Mouse (Mus musculus) thymus, adult 18-20 months (tissue): ENCODE results near the gene S100a10.
"Not testable (repeated sequence)": the region's sequence is repeated elsewhere in the genome, so short reads cannot be mapped to it uniquely, and the experiment has no call there.

ENCODE experiments used
- DNase-seq, 2 experiments: peaks; one replicate each; pipeline ENCODE4 v3.0.0; 2022; ENCODE audit warnings: mixed read lengths in 2 of 2

S100a10 gene

GRCm38 (mm10) chr3:93580946-93581345 is 26.1 kb downstream of the S100a10 start:
- DNase-seq, result no peak

- no peak for DNase-seq
These were observed 26.8 kb downstream of the S100a10 start for GRCm38 (mm10) chr3:93581687-93582086.

DNA sequence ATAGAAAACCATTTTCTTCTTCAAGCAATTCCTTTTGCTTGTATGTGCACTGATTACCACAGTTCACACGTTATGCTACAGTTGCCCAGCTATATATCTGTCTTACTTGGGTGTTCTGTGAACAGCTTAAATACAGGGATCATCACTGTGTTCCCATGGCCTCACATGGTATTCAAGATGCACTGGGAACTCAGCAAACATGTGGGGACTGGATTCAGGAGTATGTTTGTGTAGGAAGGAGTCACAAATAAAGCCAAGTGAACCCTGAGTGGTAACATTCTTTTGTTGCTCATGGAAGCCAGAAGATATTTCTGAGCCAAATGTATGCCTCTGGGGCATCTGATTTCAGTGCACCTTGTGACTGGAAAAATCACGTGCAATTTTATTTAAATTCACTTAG is 28.2 kb downstream of the S100a10 start:
- no peak for DNase-seq

- DNase-seq, result no peak
These were observed 34.7 kb downstream of the S100a10 start for GRCm38 (mm10) chr3:93589629-93590028.

GRCm38 (mm10) chr3:93590256-93590655 is 35.4 kb downstream of the S100a10 start:
- DNase-seq, result no peak

DNA sequence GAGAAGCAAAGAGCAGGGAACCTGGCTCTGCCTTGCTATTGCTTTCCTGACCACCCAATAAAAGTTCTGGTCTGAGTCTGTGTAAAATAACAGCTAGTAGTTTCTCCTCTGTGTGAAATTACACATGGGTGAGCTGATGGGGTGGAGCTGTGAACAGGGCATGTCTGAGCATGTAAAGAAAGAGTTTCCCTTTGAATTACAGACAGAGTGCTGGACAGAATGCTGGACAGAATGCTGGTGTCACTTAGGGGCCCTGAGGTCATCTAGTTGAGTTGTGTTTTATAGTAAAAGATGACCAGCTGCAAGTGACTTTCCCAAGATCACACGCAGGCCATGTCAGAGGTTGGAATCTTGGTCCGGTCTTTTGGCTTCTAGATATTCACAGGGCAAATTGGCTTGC is 37.2 kb downstream of the S100a10 start:
- DNase-seq, result no peak

DNA sequence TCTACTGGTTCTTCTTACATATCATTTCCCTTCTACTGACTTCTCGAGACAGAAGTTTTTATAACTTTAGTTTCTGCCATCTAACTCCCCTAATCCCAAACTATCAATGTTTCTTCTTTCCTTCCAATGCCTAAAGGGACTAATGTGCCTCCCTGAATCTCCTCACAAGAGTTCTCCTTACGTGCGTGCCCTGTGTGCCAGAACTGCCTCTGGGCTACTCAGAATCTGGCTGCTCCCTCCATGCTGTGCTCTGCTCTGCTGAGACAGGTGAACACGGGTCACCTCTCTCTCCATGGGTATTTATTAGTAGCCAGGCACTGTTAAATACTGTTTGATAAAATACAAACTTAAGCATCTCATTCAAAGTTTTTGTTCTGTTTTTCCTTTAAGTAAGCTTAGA is 38.1 kb downstream of the S100a10 start:
- no peak for DNase-seq

DNA sequence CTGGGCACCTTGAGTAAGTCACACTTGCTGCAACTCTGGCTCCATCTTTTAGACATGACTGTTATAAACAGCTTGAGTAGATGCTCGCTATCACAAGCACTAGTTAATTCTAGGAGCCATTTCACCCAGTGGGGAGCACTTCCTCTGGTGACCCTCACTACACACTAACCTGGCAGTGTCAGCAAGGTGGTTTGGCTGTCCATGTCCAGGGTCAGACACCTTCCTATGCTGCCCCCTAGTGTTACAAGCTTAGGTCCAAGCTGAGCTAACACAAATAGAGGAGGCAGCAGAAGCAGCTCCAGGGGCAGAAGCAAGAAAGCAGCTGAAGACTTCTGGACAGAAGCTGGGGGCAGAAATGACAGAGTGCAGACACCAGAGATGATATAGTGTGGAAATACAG is 38.6 kb downstream of the S100a10 start:
- peak in 1 of 2 experiments; percentile 27 for DNase-seq

DNA sequence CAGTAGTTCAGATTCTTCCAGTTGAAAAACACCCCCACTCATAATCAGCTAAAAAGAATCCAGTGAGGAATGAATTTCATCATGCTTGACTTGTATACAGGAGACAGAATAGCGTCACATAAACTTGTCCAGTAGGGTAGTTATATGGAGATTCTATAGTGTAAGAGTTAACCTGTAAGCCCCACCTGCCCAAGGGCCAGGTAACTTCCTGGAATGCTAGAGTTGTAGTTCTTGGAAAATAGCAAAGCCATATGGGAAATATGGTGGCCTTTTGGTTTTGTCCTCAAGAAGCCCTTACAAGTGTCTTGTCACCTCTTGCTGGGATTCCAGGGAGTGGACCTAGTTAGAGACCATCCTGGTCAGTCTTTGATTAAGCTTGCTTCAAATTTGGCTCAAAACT is 41.8 kb downstream of the S100a10 start:
- DNase-seq, result no peak

DNA sequence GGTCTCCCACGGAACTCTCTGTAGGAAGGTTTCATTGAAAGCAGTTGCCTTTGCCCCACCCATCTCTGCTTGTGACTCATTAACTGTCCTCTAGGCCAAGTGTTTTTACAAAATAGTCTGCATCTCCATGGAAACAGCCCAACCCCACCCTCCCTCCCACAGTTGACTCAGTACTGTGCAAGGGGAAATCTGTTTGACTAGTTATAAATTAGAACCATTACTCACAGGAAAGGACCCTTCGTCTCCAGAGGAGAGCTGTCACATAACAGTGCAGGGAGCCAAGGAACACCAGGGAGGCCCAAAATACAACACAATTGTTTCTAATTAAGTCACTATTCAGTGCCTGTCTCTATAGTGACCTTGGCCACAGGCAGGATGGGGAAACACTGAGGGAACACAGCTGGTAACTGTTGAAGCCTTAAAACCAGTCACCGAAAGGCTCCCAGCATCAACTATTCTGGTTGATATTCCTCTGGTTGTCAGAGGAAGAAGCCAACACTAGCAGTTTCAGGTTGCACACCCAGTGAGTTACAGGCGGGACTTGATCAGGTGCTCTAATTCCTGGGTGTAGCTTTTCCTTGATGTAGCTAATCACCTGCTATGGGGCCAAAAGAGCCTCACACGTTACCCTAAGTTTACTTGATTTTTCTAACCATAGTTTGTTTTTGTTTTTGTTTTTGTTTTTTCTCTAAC is 42.5 kb downstream of the S100a10 start:
- no peak for DNase-seq

GRCm38 (mm10) chr3:93597970-93598369 is 43.1 kb downstream of the S100a10 start:
- no peak for DNase-seq

DNA sequence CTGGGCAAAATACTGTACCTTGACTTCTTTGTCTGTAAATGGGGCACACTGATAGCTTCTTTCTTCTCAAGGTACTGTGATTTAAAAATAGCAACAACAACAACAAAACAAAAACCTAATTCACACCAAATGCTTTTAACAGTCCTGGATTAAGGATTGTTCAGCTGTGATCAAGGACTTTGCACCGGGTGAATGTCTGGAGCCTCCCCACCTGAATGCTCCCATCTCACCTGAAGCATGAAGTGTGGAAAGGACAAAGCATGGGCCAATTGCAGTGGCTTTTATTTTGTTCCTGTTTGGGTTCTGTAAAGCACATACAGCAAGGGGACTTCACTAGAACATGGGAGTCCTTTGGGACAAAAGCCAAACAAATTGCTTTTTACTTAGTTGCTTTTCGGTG is 45.3 kb downstream of the S100a10 start:
- DNase-seq, result no peak

DNA sequence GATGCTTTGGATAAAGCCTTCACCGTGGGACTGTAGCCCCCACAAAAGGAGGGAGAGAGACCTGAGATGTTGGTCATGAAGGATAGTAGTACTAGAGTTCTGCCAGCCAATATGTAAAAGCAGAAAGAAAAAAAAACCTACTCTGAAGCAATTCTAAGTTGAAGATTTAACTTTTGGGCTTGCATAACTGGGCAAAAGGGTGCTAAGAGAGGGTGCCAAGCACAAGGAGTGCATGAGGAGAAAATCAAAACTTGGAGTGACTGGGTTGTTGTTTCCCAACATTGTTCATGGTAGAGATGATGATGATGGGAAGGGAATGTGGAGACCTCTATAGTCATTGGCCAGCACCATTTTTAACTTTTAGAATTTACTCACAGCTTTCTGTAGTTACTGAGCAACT is 47.0 kb downstream of the S100a10 start:
- no peak for DNase-seq

DNA sequence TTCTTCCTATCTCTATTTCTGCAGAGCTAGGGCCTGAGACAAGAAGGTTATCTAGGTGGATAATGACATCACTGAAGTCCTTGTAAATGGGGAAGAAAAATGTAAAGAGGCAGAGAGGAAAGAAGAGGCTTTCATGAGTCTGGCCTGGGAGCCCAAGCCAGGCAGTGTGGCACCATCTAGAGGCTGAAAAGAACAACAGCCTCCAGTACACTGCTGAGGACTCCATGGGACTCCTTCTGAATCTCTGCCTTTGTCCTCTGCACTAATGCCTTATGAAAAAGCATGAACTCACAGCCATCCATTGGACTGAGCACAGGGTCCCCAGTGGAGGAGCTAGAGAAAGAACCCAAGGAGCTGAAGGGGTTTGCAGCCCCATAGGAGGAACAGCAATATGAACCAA is 54.1 kb downstream of the S100a10 start:
- not testable (repeated sequence) for DNase-seq
